Mouse (Mus musculus): ENCODE measurements around the gene Txn1. TPM values are rescaled to one million over a fixed set of nuclear protein-coding genes. Genes with fewer than 3 reads are reported as not detected.

Txn1 gene
- polyA plus RNA-seq, 1 experiment from 2014 or later, result 474 TPM

DNA sequence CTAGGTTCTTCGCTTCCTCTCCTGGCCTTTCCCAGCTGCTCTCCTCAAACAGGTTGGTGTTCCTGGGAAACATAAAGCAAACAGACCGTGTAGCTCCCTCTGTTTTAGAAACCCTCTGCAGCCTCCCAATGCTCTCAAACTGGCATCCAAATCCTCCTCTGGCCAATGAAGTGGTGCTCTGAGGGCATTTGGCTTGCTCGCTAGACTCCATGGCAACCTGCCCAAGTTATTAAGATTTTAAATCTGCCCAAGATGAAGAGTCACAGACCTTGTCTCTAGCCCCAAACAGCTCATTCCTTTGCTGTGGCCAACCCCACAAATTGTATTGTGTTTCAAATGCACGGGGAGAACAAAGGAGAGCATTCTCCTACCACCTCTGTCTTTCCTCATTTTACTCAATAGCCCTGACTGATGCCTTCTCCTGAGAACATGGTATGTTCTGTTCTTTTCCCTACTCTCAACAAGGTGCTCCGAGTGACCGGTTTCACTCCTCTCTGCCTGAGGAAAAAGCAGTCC, 31.6 kb downstream of the Txn1 start:
- no peak for ATAC-seq (ENCODE audit: low read depth)
- Histone ChIP-seq H3K9ac (ENCODE audit: low read length) (no peak overlapping the region), H3K4me3 (ENCODE audit: low read length) (no peak overlapping the region), H3K4me2 (ENCODE audit: low read depth, low read length) (no peak overlapping the region), H3K27ac (ENCODE audit: low read length) (no peak overlapping the region), H3K4me1 (replicated peaks; ENCODE audit: control insufficient read depth, insufficient read depth, low read length) (peaks cover 5% of the 10 kb centered on the region), H3K36me3 (ENCODE audit: control insufficient read depth, insufficient read depth, low read length) (no peaks in the 10 kb centered on the region), H3K9me3 (ENCODE audit: control insufficient read depth, low read length) (no peaks in the 10 kb centered on the region), H3K27me3 (ENCODE audit: control insufficient read depth, insufficient read depth, low read depth, low read length) (no peaks in the 10 kb centered on the region)
- 66% methylated on average over 6 of the region's 6 CpGs for WGBS

- ATAC-seq (ENCODE audit: low read depth), result no peak
- Histone ChIP-seq H3K9me3 (ENCODE audit: control insufficient read depth, low read length) (no peaks in the 10 kb centered on the region), H3K4me3 (ENCODE audit: low read length) (no peak overlapping the region), H3K9ac (ENCODE audit: low read length) (no peak overlapping the region), H3K4me1 (replicated peaks; ENCODE audit: control insufficient read depth, insufficient read depth, low read length) (peaks cover 7% of the 10 kb centered on the region), H3K4me2 (ENCODE audit: low read depth, low read length) (no peak overlapping the region), H3K36me3 (ENCODE audit: control insufficient read depth, insufficient read depth, low read length) (no peaks in the 10 kb centered on the region), H3K27me3 (ENCODE audit: control insufficient read depth, insufficient read depth, low read depth, low read length) (no peaks in the 10 kb centered on the region), H3K27ac (ENCODE audit: low read length) (no peak overlapping the region)
- 28% methylated on average over 5 of the region's 5 CpGs for WGBS
Measured at GRCm38 (mm10) chr4:57922171-57922570, 34.0 kb downstream of the Txn1 start.

DNA sequence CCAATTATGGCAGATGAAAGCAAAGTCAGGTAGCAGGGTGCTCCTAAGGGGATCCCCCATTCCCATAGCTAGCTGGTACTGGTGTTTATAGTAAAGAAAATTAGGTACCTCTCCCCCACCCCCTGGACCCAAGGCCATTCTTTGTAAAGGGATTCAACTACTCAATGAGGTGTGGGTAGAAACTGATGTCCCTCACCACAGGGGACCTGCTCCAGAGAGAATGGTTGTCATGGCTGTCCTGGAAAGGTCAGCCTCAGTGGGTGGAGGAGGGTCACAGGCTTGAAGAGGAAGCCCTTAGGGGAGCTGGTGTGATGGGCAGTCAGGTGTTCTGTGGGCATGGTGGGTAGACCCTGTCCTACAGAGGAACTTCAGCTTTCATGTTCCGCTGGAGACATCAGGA, 35.7 kb downstream of the Txn1 start:
- no peak for ATAC-seq (ENCODE audit: low read depth)
- no peak overlapping the region for H3K9ac ChIP-seq (ENCODE audit: low read length)
- no peaks in the 10 kb centered on the region for H3K36me3 ChIP-seq (ENCODE audit: control insufficient read depth, insufficient read depth, low read length)
- H3K4me2 ChIP-seq (ENCODE audit: low read depth, low read length), result no peak overlapping the region
- no peaks in the 10 kb centered on the region for H3K27me3 ChIP-seq (ENCODE audit: control insufficient read depth, insufficient read depth, low read depth, low read length)
- no peaks in the 10 kb centered on the region for H3K9me3 ChIP-seq (ENCODE audit: control insufficient read depth, low read length)
- H3K4me3 ChIP-seq (ENCODE audit: low read length), result no peak overlapping the region
- H3K4me1 ChIP-seq (replicated peaks; ENCODE audit: control insufficient read depth, insufficient read depth, low read length), result peaks cover 11% of the 10 kb centered on the region
- WGBS, result 76% methylated on average over 1 of the region's 1 CpGs
- no peak overlapping the region for H3K27ac ChIP-seq (ENCODE audit: low read length)

DNA sequence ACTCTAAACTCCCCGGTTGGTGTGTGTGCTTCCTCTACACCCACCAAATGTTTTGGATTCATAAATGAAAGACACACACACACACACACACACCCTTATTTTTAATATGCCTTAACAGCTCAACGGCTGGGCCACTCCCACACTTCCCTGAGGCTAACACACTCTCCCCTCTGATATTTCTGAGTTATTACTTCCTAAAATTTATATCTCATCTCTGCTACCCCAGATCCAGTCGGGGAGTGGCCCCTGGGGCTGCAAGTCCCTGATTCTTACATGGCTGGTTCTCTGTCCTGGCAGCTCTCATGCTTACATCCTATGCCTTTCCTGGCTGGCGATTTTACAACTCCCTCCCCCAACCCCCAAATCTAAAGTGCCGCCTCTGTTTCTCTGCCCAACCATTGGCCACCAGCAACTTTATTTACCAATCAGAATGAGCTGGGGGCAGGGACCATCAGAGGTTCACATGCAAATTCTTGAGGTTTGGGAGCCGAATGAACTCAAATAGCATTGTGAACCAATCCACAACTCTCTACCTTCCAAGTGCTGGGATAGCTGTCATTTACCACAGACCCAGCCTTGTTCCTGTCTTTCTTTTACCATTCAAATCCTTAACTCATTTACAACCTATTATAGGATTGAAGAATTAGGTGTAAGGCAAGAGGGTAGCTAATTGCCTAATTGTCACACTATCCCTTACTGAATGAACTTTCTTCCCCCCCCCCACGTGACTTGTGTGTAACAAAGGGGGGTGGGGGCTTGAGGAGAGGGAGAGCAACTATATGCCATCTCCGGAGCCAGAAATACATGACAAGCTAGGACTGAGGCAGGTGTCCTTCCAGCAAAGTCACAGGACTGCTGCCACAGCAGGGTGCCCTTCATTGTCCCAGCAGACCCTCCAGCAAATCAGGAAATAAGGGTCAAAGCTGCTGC, 36.5 kb downstream of the Txn1 start:
- Histone ChIP-seq H3K4me2 (ENCODE audit: low read depth, low read length) (no peak overlapping the region), H3K36me3 (ENCODE audit: control insufficient read depth, insufficient read depth, low read length) (no peaks in the 10 kb centered on the region), H3K27me3 (ENCODE audit: control insufficient read depth, insufficient read depth, low read depth, low read length) (no peaks in the 10 kb centered on the region), H3K9ac (ENCODE audit: low read length) (no peak overlapping the region), H3K4me1 (replicated peaks; ENCODE audit: control insufficient read depth, insufficient read depth, low read length) (peaks cover 13% of the 10 kb centered on the region), H3K4me3 (ENCODE audit: low read length) (no peak overlapping the region), H3K27ac (ENCODE audit: low read length) (no peak overlapping the region), H3K9me3 (ENCODE audit: control insufficient read depth, low read length) (no peaks in the 10 kb centered on the region)
- 25% methylated on average over 8 of the region's 8 CpGs for WGBS
- ATAC-seq (ENCODE audit: low read depth), result no peak

GRCm38 (mm10) chr4:57916711-57917110, 39.5 kb downstream of the Txn1 start:
- Histone ChIP-seq H3K4me3 (ENCODE audit: low read length) (no peak overlapping the region), H3K27ac (ENCODE audit: low read length) (peak overlapping the region; percentile 82), H3K9ac (ENCODE audit: low read length) (no peak overlapping the region), H3K4me2 (ENCODE audit: low read depth, low read length) (peak overlapping the region; percentile 51; the same call in 1 of the 2 replicates), H3K27me3 (ENCODE audit: control insufficient read depth, insufficient read depth, low read depth, low read length) (no peaks in the 10 kb centered on the region), H3K4me1 (replicated peaks; ENCODE audit: control insufficient read depth, insufficient read depth, low read length) (peaks cover 10% of the 10 kb centered on the region), H3K9me3 (ENCODE audit: control insufficient read depth, low read length) (no peaks in the 10 kb centered on the region), H3K36me3 (ENCODE audit: control insufficient read depth, insufficient read depth, low read length) (no peaks in the 10 kb centered on the region)
- ATAC-seq (ENCODE audit: low read depth), result no peak
- WGBS, result 61% methylated on average over 4 of the region's 4 CpGs

GRCm38 (mm10) chr4:57916201-57916661, 40.0 kb downstream of the Txn1 start, which contains the start of gene D630039A03Rik:
D630039A03Rik (minus strand) TSS chr4:57916297.
- Histone ChIP-seq H3K9ac (ENCODE audit: low read length) (peak within 1 kb of the TSS; percentile 33), H3K9me3 (ENCODE audit: control insufficient read depth, low read length) (no peaks in the 10 kb centered on the region), H3K4me1 (replicated peaks; ENCODE audit: control insufficient read depth, insufficient read depth, low read length) (peaks cover 10% of the 10 kb centered on the region), H3K27me3 (ENCODE audit: control insufficient read depth, insufficient read depth, low read depth, low read length) (no peaks in the 10 kb centered on the region), H3K36me3 (ENCODE audit: control insufficient read depth, insufficient read depth, low read length) (no peaks in the 10 kb centered on the region), H3K4me3 (ENCODE audit: low read length) (peak within 1 kb of the TSS; percentile 37), H3K4me2 (ENCODE audit: low read depth, low read length) (peak within 1 kb of the TSS; percentile 51), H3K27ac (ENCODE audit: low read length) (peak within 1 kb of the TSS; percentile 82)
- ATAC-seq (ENCODE audit: low read depth), result peak; percentile 23; the same call in 1 of the 2 replicates
- WGBS, result 9% methylated on average over 9 of the region's 9 CpGs

DNA sequence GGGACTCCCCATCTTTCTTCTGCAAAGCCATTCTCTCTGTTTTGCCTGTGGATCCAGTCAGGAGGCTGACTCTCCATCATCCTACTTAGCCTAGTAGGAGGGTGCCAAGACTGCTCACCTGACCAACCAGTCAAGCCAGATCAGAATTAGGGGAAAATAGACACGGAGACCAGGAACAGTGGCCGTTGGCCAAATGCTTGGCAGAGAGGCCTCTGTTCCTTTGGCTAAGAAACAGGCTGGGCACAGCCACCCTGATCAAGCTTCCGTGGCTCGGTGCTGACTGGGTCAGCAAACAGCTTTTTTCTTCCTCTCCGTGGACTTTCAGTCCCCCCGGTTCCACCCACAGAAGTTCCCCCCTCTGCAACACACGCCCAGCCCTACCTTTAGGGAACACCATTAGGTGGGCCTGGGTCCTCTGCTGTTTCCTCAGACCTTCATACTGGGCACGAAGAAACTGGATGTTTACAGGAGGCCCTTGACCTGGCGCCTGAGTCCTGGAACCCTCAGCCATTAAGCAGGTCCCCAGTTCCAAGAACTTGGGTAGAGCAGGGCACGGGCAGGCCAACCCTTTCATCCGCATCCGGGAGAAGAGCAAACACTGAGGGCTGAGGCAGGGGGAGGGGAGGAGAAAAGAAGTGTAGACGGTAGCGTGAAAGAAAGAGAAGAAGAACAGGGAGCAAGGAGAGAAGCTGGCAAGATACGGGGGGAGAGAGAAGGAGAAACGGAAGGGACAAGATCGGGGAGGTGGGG, 40.8 kb downstream of the Txn1 start:
- peak overlapping the region; percentile 51 for H3K4me2 ChIP-seq (ENCODE audit: low read depth, low read length)
- peak overlapping the region; percentile 37 for H3K4me3 ChIP-seq (ENCODE audit: low read length)
- ATAC-seq (ENCODE audit: low read depth), result peak; percentile 68
- no peaks in the 10 kb centered on the region for H3K27me3 ChIP-seq (ENCODE audit: control insufficient read depth, insufficient read depth, low read depth, low read length)
- WGBS, result 22% methylated on average over 17 of the region's 17 CpGs
- peak overlapping the region; percentile 33 for H3K9ac ChIP-seq (ENCODE audit: low read length)
- no peaks in the 10 kb centered on the region for H3K9me3 ChIP-seq (ENCODE audit: control insufficient read depth, low read length)
- H3K27ac ChIP-seq (ENCODE audit: low read length), result peak overlapping the region; percentile 82
- peaks cover 10% of the 10 kb centered on the region for H3K4me1 ChIP-seq (replicated peaks; ENCODE audit: control insufficient read depth, insufficient read depth, low read length)
- no peaks in the 10 kb centered on the region for H3K36me3 ChIP-seq (ENCODE audit: control insufficient read depth, insufficient read depth, low read length)

- no peaks in the 10 kb centered on the region for H3K36me3 ChIP-seq (ENCODE audit: control insufficient read depth, insufficient read depth, low read length)
- WGBS, result 56% methylated on average over 10 of the region's 10 CpGs
- no peaks in the 10 kb centered on the region for H3K27me3 ChIP-seq (ENCODE audit: control insufficient read depth, insufficient read depth, low read depth, low read length)
- peak overlapping the region; percentile 51 for H3K4me2 ChIP-seq (ENCODE audit: low read depth, low read length)
- peak; percentile 34; the same call in 1 of the 2 replicates for ATAC-seq (ENCODE audit: low read depth)
- H3K4me3 ChIP-seq (ENCODE audit: low read length), result peak overlapping the region; percentile 37
- H3K27ac ChIP-seq (ENCODE audit: low read length), result peak overlapping the region; percentile 36; the same call in 1 of the 2 replicates
- H3K9me3 ChIP-seq (ENCODE audit: control insufficient read depth, low read length), result no peaks in the 10 kb centered on the region
- peaks cover 7% of the 10 kb centered on the region for H3K4me1 ChIP-seq (replicated peaks; ENCODE audit: control insufficient read depth, insufficient read depth, low read length)
- no peak overlapping the region for H3K9ac ChIP-seq (ENCODE audit: low read length)
Measured at GRCm38 (mm10) chr4:57914193-57915190, 41.7 kb downstream of the Txn1 start.
